Mouse (Mus musculus) testis, adult 2 months (tissue): ENCODE measurements at regions not wholly inside any gene's neighbourhood (a gene's known extent, or its start where the extent isn't known, plus 50 kb on each side); places are given as distances from the start of the nearest gene placed in this dataset.

Experiments
- CTCF ChIP-seq: fragments of 200-500 bp; IDR thresholded peaks from 2 replicates; pipeline ENCODE4 v1.5.1; 2012; ENCODE audit warnings: low read depth, mild to moderate bottlenecking, inconsistent platforms, low read length, moderate library complexity; ENCODE audit not compliant: control insufficient read depth, insufficient read depth, insufficient replicate concordance
- POLR2A ChIP-seq: fragments of 200-500 bp; IDR thresholded peaks from 2 replicates; pipeline ENCODE4 v1.6.1; 2012; ENCODE audit warnings: low read depth, mild to moderate bottlenecking, inconsistent platforms, low read length, moderate library complexity; ENCODE audit not compliant: control insufficient read depth

- TF ChIP-seq CTCF = no peak
- TF ChIP-seq POLR2A = no peak
Observed at GRCm38 (mm10) chr10:8121895-8122294, 165.9 kb upstream of the Tab2 start.
